Mouse (Mus musculus): ENCODE measurements at regions not wholly inside any gene's neighbourhood (a gene's known extent, or its start where the extent isn't known, plus 50 kb on each side); places are given as distances from the start of the nearest gene placed in this dataset.

DNA sequence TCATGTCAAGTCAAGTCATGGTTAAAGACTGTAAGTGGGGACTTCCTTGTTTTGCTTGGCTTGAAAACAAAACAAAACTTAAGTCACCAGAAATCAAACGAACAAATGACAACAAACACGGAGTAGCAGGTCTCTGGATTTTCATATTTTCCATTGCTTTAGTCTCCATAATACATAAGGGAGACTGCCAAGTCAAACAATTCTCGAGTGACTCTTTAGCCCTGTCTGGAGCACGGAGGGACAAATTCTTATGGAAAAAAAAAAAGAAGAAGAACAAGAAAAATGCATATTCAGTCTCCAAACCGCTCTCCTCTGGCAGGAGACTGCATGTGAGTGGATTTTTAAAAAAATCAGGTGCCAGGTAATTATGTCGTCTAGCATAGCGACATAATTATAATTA lies 129.6 kb upstream of the Med14 start:
- ATAC-seq (replicated peaks; ENCODE audit: low read depth, poor library complexity, severe bottlenecking): no peak

GRCm38 (mm10) chrX:12889482-12889808 lies 127.6 kb upstream of the Med14 start:
- no peak for ATAC-seq (replicated peaks; ENCODE audit: low read depth, poor library complexity, severe bottlenecking)

GRCm38 (mm10) chrX:12888708-12889481 lies 127.0 kb upstream of the Med14 start:
- no peak for ATAC-seq (replicated peaks; ENCODE audit: low read depth, poor library complexity, severe bottlenecking)

DNA sequence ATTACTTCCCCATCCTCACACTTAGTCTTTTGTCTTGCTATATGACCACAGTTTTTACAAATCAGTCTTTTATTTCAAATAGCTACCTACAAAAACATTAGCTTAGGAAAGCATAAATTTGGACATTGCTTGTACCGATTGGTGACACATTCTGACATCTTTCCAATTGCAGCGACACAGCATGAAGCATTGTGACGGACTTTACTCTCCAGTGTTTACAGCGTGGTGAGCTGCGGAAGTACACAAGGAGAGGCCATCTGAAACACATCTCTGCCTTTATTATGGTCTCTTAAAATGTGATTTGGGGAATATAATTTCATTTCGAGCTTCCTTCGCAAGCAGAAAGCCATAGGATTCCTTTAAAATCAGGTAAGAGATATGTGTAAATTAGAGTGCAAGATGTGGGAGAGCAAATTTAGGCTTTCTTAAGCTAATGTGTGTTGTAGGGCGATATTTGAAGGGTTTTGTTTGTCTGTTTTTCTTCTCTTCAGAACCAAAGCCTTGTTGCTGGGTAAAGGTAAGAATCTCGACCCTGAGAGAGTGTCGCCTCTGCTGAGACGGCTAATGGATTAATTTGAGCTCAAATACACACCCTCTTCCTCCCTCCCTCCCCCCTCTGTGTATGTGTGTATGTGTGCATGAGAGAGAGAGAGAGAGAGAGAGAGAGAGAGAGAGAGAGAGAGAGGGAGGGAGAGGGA lies 126.3 kb upstream of the Med14 start:
- ATAC-seq (replicated peaks; ENCODE audit: low read depth, poor library complexity, severe bottlenecking): no peak

GRCm38 (mm10) chrX:12887516-12887915 lies 125.6 kb upstream of the Med14 start:
- no peak for ATAC-seq (replicated peaks; ENCODE audit: low read depth, poor library complexity, severe bottlenecking)

- ATAC-seq (replicated peaks; ENCODE audit: low read depth, poor library complexity, severe bottlenecking): peak; percentile 56
Observed at GRCm38 (mm10) chrX:12886160-12887048, 124.5 kb upstream of the Med14 start.

DNA sequence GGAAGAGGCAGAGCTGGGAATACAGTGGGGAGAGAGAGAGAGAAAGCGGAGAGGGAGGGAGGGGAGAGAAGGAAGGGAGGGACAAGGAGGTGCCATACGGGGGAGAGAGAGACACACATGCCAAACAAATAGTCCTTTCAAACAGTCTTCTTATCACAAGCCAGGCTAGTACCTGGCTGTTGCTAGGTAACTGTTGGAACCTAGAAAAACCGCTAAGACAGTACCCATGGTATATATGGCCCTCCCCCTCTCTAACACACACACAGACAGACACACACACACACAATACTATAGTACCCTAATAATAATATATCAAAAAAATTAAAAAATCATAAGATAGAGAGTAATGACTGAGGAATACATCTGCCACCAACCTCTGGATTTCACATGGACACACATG lies 117.4 kb upstream of the Med14 start:
- ATAC-seq (replicated peaks; ENCODE audit: low read depth, poor library complexity, severe bottlenecking): no peak

GRCm38 (mm10) chrX:12877506-12877905 lies 115.6 kb upstream of the Med14 start:
- ATAC-seq (replicated peaks; ENCODE audit: low read depth, poor library complexity, severe bottlenecking): no peak

GRCm38 (mm10) chrX:12873698-12874144 lies 111.8 kb upstream of the Med14 start:
- peak; percentile 97 for ATAC-seq (replicated peaks; ENCODE audit: low read depth, poor library complexity, severe bottlenecking)

GRCm38 (mm10) chrX:12873230-12873629 lies 111.4 kb upstream of the Med14 start:
- peak; percentile 64 for ATAC-seq (replicated peaks; ENCODE audit: low read depth, poor library complexity, severe bottlenecking)

GRCm38 (mm10) chrX:12866885-12867498 lies 105.1 kb upstream of the Med14 start:
- peak; percentile 18; the same call in 1 of the 2 replicates for ATAC-seq (replicated peaks; ENCODE audit: low read depth, poor library complexity, severe bottlenecking)

- no peak for ATAC-seq (replicated peaks; ENCODE audit: low read depth, poor library complexity, severe bottlenecking)
Observed at GRCm38 (mm10) chrX:12866176-12866575, 104.3 kb upstream of the Med14 start.

GRCm38 (mm10) chrX:12860168-12860567 lies 98.3 kb upstream of the Med14 start:
- ATAC-seq (replicated peaks; ENCODE audit: low read depth, poor library complexity, severe bottlenecking): no peak

DNA sequence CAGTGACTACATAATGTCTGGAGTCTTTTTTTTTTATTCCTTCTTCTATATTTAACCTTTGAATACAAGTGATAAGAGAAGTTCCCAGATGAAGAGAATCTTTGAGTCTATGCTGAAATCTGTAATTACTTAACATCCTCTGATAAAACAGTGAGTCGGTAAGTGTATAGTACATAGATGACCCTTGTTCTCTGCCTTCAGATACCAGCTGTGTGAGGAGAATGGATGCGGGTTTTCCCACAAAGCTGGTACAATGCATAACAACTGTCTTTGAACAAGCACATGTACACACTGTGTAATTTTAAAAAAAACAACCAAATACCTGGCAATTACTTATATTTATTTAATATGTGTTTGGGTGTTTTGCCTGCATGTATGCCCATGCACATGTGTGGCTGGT lies 96.9 kb upstream of the Med14 start:
- no peak for ATAC-seq (replicated peaks; ENCODE audit: low read depth, poor library complexity, severe bottlenecking)

DNA sequence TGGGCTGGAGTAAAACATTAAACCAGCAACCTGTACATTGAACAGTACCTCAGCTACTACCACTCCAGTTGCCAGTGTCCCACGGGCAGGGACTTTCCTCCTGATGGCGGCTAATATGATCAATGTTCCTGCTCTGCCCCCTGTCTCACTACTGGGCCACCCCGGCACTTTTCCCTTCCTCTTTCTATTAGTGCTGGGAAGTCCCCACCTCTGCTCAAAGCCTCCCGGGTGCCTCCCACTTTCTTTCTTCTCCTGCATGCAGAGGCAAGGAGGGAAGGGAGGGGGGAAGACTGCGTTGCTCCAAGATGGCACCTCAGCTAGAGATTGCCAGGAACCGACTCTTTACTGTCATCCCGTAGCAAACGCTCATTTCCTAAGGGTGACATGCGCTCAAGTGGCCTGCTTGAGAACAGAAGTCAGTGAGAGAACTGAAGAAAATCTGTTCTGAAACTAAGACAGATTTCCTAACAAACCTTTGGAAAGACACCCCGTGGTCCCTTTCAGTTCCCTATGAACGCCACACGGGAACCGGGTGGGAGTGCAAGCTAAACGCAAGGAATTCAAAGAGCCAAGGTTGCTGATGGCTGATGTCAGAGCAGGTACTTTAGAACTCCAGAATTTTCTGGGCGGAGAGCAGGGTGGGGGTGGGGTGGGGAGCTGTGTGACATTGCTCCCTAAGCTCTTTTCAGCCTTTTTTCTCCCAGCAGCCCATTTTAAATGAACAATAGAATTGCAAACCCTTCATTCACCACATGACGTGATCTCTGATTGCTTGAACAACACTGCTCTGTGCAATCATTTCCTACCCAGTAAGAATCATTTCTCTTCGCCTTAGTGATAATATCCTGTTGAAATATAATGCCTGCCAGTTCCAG lies 96.2 kb upstream of the Med14 start:
- ATAC-seq (replicated peaks; ENCODE audit: low read depth, poor library complexity, severe bottlenecking): peak; percentile 79

GRCm38 (mm10) chrX:12855425-12855824 lies 93.6 kb upstream of the Med14 start:
- ATAC-seq (replicated peaks; ENCODE audit: low read depth, poor library complexity, severe bottlenecking): no peak

DNA sequence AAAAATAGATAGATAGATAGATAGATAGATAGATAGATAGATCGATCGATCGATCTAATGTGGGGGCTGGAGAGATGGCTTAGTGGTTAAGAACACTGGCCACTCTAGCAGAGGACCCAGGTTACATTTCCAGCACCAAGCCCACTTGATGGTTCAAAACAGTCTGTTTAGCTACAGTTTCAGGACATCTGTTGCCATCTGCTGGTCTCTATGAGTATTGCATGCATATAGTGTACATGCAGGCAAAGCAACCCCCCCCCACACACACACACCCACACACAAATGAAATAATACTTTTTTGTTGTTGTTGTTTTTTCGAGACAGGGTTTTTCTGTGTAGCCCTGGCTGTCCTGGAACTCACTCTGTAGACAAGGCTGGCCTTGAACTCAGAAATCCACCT lies 89.8 kb upstream of the Med14 start:
- ATAC-seq (replicated peaks; ENCODE audit: low read depth, poor library complexity, severe bottlenecking): no peak

- no peak for ATAC-seq (replicated peaks; ENCODE audit: low read depth, poor library complexity, severe bottlenecking)
Observed at GRCm38 (mm10) chrX:12844431-12844830, 82.6 kb upstream of the Med14 start.

DNA sequence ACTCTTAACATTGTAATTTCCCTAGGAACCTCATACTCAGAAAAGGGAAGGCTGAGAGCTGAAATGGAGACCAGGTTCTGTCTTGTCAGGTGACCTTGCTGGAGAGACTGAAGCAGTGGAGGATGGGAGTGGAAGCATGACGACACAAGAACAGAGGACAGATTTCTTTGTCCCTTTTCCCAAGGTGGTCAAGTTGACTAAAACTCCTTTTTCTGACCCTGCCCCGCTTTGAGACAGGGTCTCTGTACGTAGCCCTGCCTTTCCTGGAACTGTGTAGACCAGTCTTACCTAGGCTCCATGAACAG lies 79.1 kb upstream of the Med14 start:
- ATAC-seq (replicated peaks; ENCODE audit: low read depth, poor library complexity, severe bottlenecking): no peak

Data from common myeloid progenitor, adult 5-6 weeks (primary cell).